Mouse (Mus musculus): ENCODE measurements at regions not wholly inside any gene's neighbourhood (a gene's known extent, or its start where the extent isn't known, plus 50 kb on each side); places are given as distances from the start of the nearest gene placed in this dataset.

DNA sequence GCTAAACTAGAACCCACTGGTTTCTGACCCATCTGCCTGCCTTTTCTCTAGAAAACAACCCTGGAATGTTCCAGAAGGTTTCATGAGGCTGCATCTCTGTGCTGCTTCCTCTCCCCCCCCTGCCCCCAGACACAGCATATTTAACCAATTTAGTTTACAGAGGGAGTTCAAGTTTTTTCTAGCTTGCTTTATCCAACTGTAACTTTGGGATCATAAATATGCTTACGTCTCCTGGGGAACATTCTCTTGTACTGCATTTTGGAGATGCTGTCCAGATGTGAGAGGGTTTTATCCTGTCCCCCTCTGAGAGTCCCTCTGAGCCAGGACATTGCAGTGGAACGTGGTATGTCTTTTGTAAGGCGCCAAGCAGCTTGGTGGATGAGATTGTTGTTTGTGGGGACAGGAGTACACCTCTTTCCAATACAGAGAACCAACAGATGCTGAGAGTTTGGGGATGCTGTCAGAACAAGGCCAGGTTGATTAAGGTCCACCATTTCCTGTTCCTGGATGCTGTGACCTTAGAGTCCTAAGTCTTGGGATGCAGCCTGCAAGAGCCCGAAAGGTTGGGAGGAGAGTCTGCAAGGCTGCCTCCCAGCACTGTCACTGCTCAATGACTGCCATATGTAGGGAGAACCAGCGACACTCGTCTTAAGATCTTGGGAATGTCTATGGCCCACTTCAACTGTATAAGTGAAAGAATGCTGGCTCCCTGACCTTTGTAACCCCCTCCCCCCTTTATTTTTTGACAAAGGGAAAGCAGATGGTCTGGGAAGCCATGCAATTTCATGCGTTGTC lies 51.4 kb upstream of the Tut7 start:
- TF ChIP-seq TAL1 (IDR thresholded peaks at IDR 0.05; ENCODE audit: low read length) = no peak
- no peak for TF ChIP-seq GATA1 (IDR thresholded peaks at IDR 0.05; ENCODE audit: low read length)
